Comparison of ENCODE assay signal across 12 mouse cellular contexts in the genomic region with DNA sequence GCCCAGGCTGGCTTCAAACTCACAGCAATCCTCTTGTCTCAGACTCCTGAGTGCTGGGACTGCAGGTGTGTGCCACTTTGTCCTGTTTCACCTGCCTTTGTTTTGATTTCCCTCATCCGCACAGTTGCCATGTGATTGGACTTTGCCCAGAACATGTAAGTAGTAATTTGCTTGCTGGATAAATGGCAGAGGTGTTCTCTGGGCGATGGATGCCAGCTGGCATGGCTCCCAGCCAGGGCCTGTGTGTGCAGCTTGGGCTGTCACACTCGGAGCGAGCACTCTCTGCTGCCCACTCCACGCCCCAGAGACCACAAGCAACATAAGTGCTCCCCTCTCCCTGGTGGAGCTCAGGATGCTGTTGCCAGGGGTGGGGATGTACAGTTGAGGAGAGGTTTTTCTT. TPM values are rescaled to one million over a fixed set of nuclear protein-coding genes. Genes with fewer than 3 reads are reported as not detected.
DNase-seq lines count a peak whose midpoint lies in the region; ATAC-seq lines count a peak whose summit lies in the region.
"Had no signal": no experiment of that assay in that cellular context is flagged by ENCODE, and none has a peak within 500 bp of the region (broad histone marks: within the 10 kb centered on the region; RNA-seq: fewer than 3 reads in every experiment).

No protein-coding gene starts in this region.

- peaks cover 15% of the 10 kb centered on the region for H3K27me3 ChIP-seq in kidney, embryonic 14.5 days (ENCODE audit: control insufficient read depth, insufficient read depth, low read length)

- no peak overlapping the region for H3K4me2 ChIP-seq in kidney, embryonic 14.5 days (replicated peaks; ENCODE audit: low read depth, low read length)
- H3K4me2 ChIP-seq: heart, embryonic 13.5 days; liver, embryonic 15.5 days had no signal

- H3K27ac ChIP-seq in kidney, embryonic 14.5 days (ENCODE audit: low read depth, low read length) = no peak overlapping the region
- H3K27ac ChIP-seq: heart, embryonic 13.5 days; liver, embryonic 15.5 days had no signal

- no peak overlapping the region for H3K9ac ChIP-seq in kidney, embryonic 14.5 days (ENCODE audit: low read depth, low read length)
- H3K9ac ChIP-seq: heart, embryonic 13.5 days; liver, embryonic 15.5 days had no signal

- H3K4me1 ChIP-seq in kidney, embryonic 14.5 days (ENCODE audit: control insufficient read depth, insufficient read depth, low read length) = no peaks in the 10 kb centered on the region
- H3K4me1 ChIP-seq: heart, embryonic 13.5 days; liver, embryonic 15.5 days had no signal

- H3K36me3 ChIP-seq in kidney, embryonic 14.5 days (ENCODE audit: control insufficient read depth, insufficient read depth, low read length) = no peaks in the 10 kb centered on the region
- H3K36me3 ChIP-seq: heart, embryonic 13.5 days; liver, embryonic 15.5 days had no signal

- DNase-seq in cerebellum, postnatal 25 days = peak; percentile 46 to 70
- DNase-seq in cerebellum, adult 8-10 months = no peak
- DNase-seq in kidney, adult 11 months = peak; percentile 84
- DNase-seq in brain, adult 2 months (ENCODE audit: low read depth, low spot score) = peak; percentile 69
- DNase-seq in kidney, postnatal 25 days = peak; percentile 88 to 92
- DNase-seq in retina, embryonic 14.5 days (ENCODE audit: low spot score) = no peak
- DNase-seq in lung, adult 18-20 months = no peak
- DNase-seq: layer of hippocampus, postnatal 36 days had no signal

- WGBS in kidney, embryonic 14.5 days = 72% methylated on average over 5 of the region's 5 CpGs

- ATAC-seq in kidney, embryonic 14.5 days (ENCODE audit: low FRiP score, low TSS enrichment) = no peak

- no peak overlapping the region for H3K4me3 ChIP-seq in kidney, embryonic 14.5 days (ENCODE audit: low read length)
- H3K4me3 ChIP-seq: heart, embryonic 13.5 days; liver, embryonic 15.5 days; megakaryocyte, embryonic 14.5 days had no signal

- no peaks in the 10 kb centered on the region for H3K9me3 ChIP-seq in kidney, embryonic 14.5 days (ENCODE audit: control insufficient read depth, low read length)
- H3K9me3 ChIP-seq: heart, embryonic 13.5 days; liver, embryonic 15.5 days had no signal

RNA-seq across cellular contexts. Expression of a gene that starts 53.9 kb away (rescaled TPM):
- polyA plus RNA-seq in kidney, embryonic 14.5 days (2014; fragmentation: Nextera tagmentation; extraction: Ambion mirVana) = 3.6 and 4.4 TPM in 2 replicates

Comparison
In these comparisons a context has a peak if more than half of its experiments do, and no peak if none do; other contexts are left out.
1. DNase-seq: peak in cerebellum, postnatal 25 days (2 of 2), kidney, adult 11 months (single experiment), brain, adult 2 months (single experiment) and kidney, postnatal 25 days (2 of 2); none in cerebellum, adult 8-10 months (single experiment), retina, embryonic 14.5 days (single experiment) and lung, adult 18-20 months (0 of 2).